Mouse (Mus musculus) mouse embryonic stem cell (cell line): ENCODE measurements around the gene Cyp46a1.

Experiments used
- in situ Hi-C, 2 experiments: fragments of 300-500 bp; cut with MboI; formaldehyde crosslinking; loops; 1 replicate in 1 of 2; 3 replicates in 1 of 2; pipeline ENCODE4 v1.14.3; 2019 to 2020; ENCODE audit warnings: low sequenced_read_pairs in 2 of 2, low pct_unique_long_range_greater_than_20kb in 1 of 2, mixed read lengths in 1 of 2; ENCODE audit not compliant: unreplicated experiment in 1 of 2

Cyp46a1 gene

GRCm38 (mm10) chr12:108389718-108390117, 55.5 kb downstream of the Cyp46a1 start:
- in situ Hi-C loops, result no loop called here

- in situ Hi-C loops, result no loop called here
These were observed 58.3 kb downstream of the Cyp46a1 start for GRCm38 (mm10) chr12:108392254-108393044.

DNA sequence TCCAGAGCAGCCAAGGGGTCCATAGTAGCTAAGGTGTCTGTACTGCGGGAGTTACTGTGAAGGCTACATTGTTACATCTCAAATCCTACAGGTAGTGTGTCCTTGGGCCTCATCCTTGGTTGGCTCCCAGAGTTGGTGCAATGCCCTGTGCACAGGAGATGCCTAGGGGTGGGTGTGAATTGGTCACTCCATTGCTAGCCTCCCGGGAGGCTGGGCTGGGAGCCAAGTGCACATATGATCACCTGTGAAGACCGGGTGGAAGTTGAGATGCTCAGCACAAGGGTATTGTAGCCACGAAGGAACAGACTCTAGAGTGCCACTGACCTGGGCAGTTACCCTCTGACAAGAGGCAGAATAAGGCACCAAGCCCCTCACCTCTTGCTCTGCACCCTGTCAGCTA, 58.9 kb downstream of the Cyp46a1 start:
- in situ Hi-C loops, result no loop called here

DNA sequence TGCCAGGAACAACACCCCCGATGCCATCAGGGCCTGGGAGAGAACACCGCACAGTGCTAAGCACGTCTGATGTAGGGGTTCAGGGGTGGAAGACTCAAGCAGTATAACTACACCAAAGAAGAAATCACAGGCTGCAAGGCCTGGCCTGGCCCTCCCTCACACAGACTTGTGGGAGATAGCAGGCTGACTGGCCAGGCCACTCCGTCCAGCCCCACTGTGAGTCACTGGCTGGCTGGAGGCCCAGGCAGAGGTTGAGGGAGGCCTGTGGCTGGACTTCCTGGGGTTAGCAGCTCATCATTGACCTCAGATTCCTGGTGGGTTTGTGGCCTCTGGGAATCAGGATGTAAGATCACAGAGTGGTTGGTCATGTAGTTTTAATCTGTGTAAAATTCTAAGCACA, 59.5 kb downstream of the Cyp46a1 start:
- in situ Hi-C loops, result no loop called here

DNA sequence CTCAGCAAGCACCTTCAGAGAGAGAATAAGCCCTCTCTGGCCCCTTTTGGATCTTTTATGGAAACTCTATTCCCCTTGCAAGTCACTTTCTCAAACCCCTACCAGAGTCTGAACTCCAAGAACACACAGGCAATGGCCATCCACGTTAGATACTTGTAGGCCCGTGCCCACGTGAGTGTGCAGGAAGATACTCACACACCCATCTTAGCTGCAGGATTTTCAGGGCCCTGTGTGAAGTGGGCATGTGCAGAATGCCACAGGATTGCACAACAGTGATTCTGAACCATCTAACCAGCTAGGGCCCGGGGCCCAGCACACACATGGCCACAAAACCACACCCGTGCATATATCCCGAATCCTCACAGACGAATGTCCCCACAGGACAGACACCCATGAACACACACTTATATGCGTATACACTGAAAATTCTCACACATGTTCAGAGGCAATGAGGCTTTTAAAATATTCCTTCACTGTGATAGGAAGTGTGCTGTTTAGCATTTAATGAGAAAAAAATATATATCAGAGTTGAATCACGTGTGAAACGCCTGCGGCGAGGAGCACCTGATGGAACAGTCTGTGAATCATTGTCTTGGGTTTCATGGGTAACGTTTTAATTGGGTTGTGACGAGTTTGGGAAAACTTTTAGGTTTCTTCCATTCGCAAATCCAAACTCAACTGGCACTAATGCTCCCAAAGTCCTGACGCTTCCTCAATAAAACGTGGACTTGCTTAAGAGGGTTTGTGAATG, 60.5 kb downstream of the Cyp46a1 start:
- in situ Hi-C loops, result no loop called here

GRCm38 (mm10) chr12:108395285-108395660, 61.1 kb downstream of the Cyp46a1 start:
- in situ Hi-C loops, result no loop called here

DNA sequence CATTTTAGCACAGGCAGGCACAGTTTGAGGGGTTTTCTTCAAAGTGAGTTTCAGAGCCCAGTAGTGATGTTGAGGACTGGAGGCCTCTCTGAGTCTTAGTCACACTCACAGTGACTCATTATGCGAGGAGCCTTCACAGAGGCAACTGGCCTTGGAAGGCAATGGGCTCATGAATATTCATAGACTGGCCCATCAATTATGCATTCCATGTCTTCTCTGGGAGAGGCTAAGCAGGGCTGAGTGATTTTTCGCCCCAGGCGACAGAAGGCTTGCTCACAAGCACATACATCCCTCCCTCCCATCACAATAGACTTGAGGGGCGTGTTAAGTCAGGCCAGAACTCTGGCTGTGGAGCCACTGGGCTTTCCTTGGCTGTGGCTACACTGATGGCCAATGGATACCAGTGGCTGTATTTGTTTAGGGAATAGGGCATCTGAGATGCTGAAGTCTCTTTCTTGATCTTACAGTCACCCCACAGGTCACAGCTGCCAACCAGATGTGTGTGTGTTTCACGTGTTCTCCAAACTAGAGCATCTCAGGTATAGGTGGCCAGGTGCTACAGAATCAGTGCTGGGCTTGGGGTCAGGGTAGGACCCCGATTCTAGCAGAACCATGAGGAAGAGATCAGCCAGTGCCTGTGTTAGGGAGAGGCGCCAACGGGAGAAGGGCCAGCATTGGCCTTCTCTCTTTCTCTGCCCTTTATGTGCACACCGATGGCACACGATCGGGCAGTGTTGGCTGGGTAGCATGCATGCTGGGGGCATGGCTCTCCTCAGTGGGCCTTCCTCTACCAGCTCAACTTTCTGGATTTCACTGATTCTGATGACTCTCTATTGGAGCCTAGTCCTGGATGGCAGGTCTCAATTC, 62.1 kb downstream of the Cyp46a1 start:
- in situ Hi-C loops, result no loop called here

GRCm38 (mm10) chr12:108398681-108399080, 64.5 kb downstream of the Cyp46a1 start:
- in situ Hi-C loops, result no loop called here

GRCm38 (mm10) chr12:108399191-108399590, 65.0 kb downstream of the Cyp46a1 start:
- in situ Hi-C loops, result no loop called here

GRCm38 (mm10) chr12:108400951-108401350, 66.8 kb downstream of the Cyp46a1 start:
- in situ Hi-C loops, result no loop called here

DNA sequence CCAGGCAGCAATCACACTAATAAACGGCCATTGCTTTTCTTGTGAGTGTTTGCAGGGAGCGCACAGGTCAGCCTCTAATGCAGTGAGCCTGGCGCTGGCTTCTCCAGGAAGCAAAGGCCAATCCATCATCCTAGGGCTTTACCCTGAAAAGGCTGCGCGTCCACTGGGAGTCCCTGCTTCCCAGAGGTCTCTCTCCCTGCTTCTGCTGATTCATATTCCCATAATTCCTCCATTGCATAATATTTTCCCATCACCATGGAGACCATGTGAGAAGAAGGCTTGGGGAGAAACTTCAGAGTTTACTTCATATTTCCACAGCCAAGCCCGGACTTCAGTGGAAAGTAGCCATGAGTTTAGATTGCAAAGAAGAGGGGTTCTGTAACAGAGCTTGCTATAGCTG, 69.8 kb downstream of the Cyp46a1 start:
- in situ Hi-C loops, result no loop called here

DNA sequence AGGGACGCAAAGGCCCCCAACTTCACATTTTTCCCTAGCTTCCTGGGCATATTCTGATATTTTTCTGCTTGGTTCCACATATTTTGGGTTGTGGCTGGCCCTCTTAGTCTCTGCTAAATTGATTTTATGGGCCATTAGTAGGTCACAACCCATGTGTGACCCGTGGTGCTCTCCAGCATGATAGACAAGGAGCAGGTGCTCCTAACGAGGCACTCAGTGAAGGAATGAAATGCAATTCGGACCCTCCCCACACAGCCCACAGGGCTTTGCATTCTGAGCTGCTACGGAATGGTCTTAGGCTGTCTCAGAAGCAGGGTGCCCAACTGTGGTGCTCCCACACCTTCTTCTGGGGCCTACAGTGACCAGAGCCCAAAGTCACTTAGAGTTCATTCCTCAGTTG, 74.9 kb downstream of the Cyp46a1 start:
- in situ Hi-C loops, result no loop called here

GRCm38 (mm10) chr12:108410416-108411208, 76.4 kb downstream of the Cyp46a1 start:
- in situ Hi-C loops, result no loop called here
